Mouse (Mus musculus): Measurements from ENCODE around the gene Timm22. TPM values are rescaled to one million over a fixed set of nuclear protein-coding genes. Genes with fewer than 3 reads are reported as not detected.

Gene Timm22
- polyA plus RNA-seq, 1 experiment from 2014 or later: 63.6 TPM

Other genes starting within 250 kb of the Timm22 start
- 21.2 and 22.9 TPM in 2 replicates for gene Vps53, start 227.3 kb upstream of the Timm22 start, polyA plus RNA-seq (2016; fragmentation: Nextera tagmentation; extraction: Ambion mirVana)
- 7.7 and 8.4 TPM in 2 replicates for gene Fam57a, start 227.3 kb upstream of the Timm22 start, polyA plus RNA-seq (2016; fragmentation: Nextera tagmentation; extraction: Ambion mirVana)
- gene Dbil5, start 189.3 kb upstream of the Timm22 start, polyA plus RNA-seq (2016; fragmentation: Nextera tagmentation; extraction: Ambion mirVana): 0.25 and 0.52 TPM in 2 replicates
- gene Gemin4, start 189.3 kb upstream of the Timm22 start, polyA plus RNA-seq (2016; fragmentation: Nextera tagmentation; extraction: Ambion mirVana): 32.3 and 33.0 TPM in 2 replicates
- gene Mrm3, start 163.2 kb upstream of the Timm22 start, polyA plus RNA-seq (2016; fragmentation: Nextera tagmentation; extraction: Ambion mirVana): 23.5 and 25.1 TPM in 2 replicates
- gene Glod4, start 163.2 kb upstream of the Timm22 start, polyA plus RNA-seq (2016; fragmentation: Nextera tagmentation; extraction: Ambion mirVana): 79.7 and 81.5 TPM in 2 replicates
- gene Nxn, start 7.8 kb upstream of the Timm22 start, polyA plus RNA-seq (2016; fragmentation: Nextera tagmentation; extraction: Ambion mirVana): 6.0 and 6.9 TPM in 2 replicates
- gene Abr, start 215.4 kb downstream of the Timm22 start, polyA plus RNA-seq (2016; fragmentation: Nextera tagmentation; extraction: Ambion mirVana): 5.8 and 7.4 TPM in 2 replicates

Measured in liver, embryonic 12.5 days (tissue).